Mouse (Mus musculus) C2C12 (cell line): ENCODE results near the gene Zkscan16. TPM values are rescaled to one million over a fixed set of nuclear protein-coding genes. Genes with fewer than 3 reads are reported as not detected.

Experiments used
- H3K27me3 ChIP-seq: one replicate; pipeline ENCODE4 v1.6.1; 2011; ENCODE audit not compliant: control insufficient read depth, insufficient read depth, insufficient read length
- H3K36me3 ChIP-seq: one replicate; pipeline ENCODE4 v1.6.1; 2011; ENCODE audit not compliant: control insufficient read depth, insufficient read depth
- H3K4me3 ChIP-seq: one replicate; pipeline ENCODE4 v1.5.1; 2011; ENCODE audit warnings: mild to moderate bottlenecking, control low read depth; ENCODE audit not compliant: poor library complexity, insufficient read depth, severe bottlenecking
- H3K79me2 ChIP-seq: one replicate; pipeline ENCODE4 v1.6.1; 2011; ENCODE audit not compliant: control insufficient read depth, insufficient read depth
- H3K79me3 ChIP-seq: one replicate; pipeline ENCODE4 v1.6.1; 2011; ENCODE audit warnings: low read depth, control low read depth
- H3ac ChIP-seq: one replicate; pipeline ENCODE3; 2011; ENCODE audit warnings: low read depth; ENCODE audit not compliant: control insufficient read depth, insufficient read length
- CEBPB ChIP-seq: IDR thresholded peaks from one replicate; pipeline ENCODE4 v1.6.1; 2011; ENCODE audit warnings: low read depth, mild to moderate bottlenecking, control low read depth, moderate library complexity
- CTCF ChIP-seq: IDR thresholded peaks from one replicate; pipeline ENCODE4 v1.5.1; 2011; ENCODE audit not compliant: control insufficient read depth, insufficient read depth, insufficient read length
- FOSL1 ChIP-seq: IDR thresholded peaks from one replicate; pipeline ENCODE4 v1.8.0; 2011; ENCODE audit warnings: mild to moderate bottlenecking, low read length; ENCODE audit not compliant: poor library complexity, insufficient read depth, severe bottlenecking
- MAX ChIP-seq: IDR thresholded peaks from one replicate; pipeline ENCODE4 v1.6.1; 2011; ENCODE audit warnings: mild to moderate bottlenecking, control low read depth
- MYOD1 ChIP-seq: IDR thresholded peaks from one replicate; pipeline ENCODE4 v1.6.1; 2011; ENCODE audit warnings: low read depth; ENCODE audit not compliant: control insufficient read depth, insufficient read length
- MYOG ChIP-seq: IDR thresholded peaks from one replicate; pipeline ENCODE4 v1.6.1; 2011; ENCODE audit not compliant: control insufficient read depth, insufficient read length; ENCODE audit errors: extremely low read depth
- USF1 ChIP-seq: IDR thresholded peaks from one replicate; pipeline ENCODE4 v1.6.1; 2011; ENCODE audit warnings: low read depth, mild to moderate bottlenecking, control low read depth, moderate library complexity
- polyA plus RNA-seq: library from polyadenylated mRNA; unstranded; fragments of >200 nt; fragmentation: generic; extraction: Trizol; gene quantifications from one replicate; pipeline ENCODE4 v1.2.1, GENCODE M21; 2012; ENCODE audit warnings: missing spikeins

The Zkscan16 gene
- polyA plus RNA-seq, 1 experiment: 0.01 TPM

- H3K27me3 ChIP-seq: peaks cover 18% of the 10 kb centered on the region
- H3K36me3 ChIP-seq: no peaks in the 10 kb centered on the region
- TF ChIP-seq MAX (no peak), FOSL1 (no peak), MYOG (no peak), USF1 (no peak), CTCF (no peak), MYOD1 (no peak), CEBPB (no peak)
- no peak overlapping the region for H3ac ChIP-seq
- no peaks in the 10 kb centered on the region for H3K79me2 ChIP-seq
- H3K79me3 ChIP-seq: no peaks in the 10 kb centered on the region
- no peak overlapping the region for H3K4me3 ChIP-seq
Measured at GRCm38 (mm10) chr4:58948391-58948790, 5.0 kb downstream of the Zkscan16 start.

- Histone ChIP-seq H3K79me2 (no peaks in the 10 kb centered on the region), H3K27me3 (no peaks in the 10 kb centered on the region), H3ac (no peak overlapping the region), H3K4me3 (no peak overlapping the region), H3K79me3 (no peaks in the 10 kb centered on the region), H3K36me3 (no peaks in the 10 kb centered on the region)
- TF ChIP-seq MAX (no peak), FOSL1 (no peak), MYOG (no peak), MYOD1 (no peak), CTCF (no peak), USF1 (no peak), CEBPB (no peak)
Measured at GRCm38 (mm10) chr4:58952630-58953029, 9.2 kb downstream of the Zkscan16 start.

- H3K79me2 ChIP-seq: no peaks in the 10 kb centered on the region
- no peaks in the 10 kb centered on the region for H3K79me3 ChIP-seq
- H3ac ChIP-seq: no peak overlapping the region
- H3K36me3 ChIP-seq: no peaks in the 10 kb centered on the region
- H3K4me3 ChIP-seq: no peak overlapping the region
- H3K27me3 ChIP-seq: no peaks in the 10 kb centered on the region
- TF ChIP-seq CEBPB: no peak
Measured at GRCm38 (mm10) chr4:58961719-58962118, 18.3 kb downstream of the Zkscan16 start.

- TF ChIP-seq CTCF: no peak
- TF ChIP-seq FOSL1: no peak
- TF ChIP-seq MAX: no peak
- no peak for TF ChIP-seq MYOD1
- no peak for TF ChIP-seq MYOG
- no peak for TF ChIP-seq USF1
- TF ChIP-seq CEBPB: no peak
- Histone ChIP-seq H3K79me3 (no peaks in the 10 kb centered on the region), H3K79me2 (no peaks in the 10 kb centered on the region), H3K36me3 (no peaks in the 10 kb centered on the region), H3K27me3 (no peaks in the 10 kb centered on the region), H3ac (no peak overlapping the region), H3K4me3 (no peak overlapping the region)
Measured at GRCm38 (mm10) chr4:58963271-58963670, 19.8 kb downstream of the Zkscan16 start.

GRCm38 (mm10) chr4:58965136-58965535 lies 21.7 kb downstream of the Zkscan16 start:
- H3ac ChIP-seq: no peak overlapping the region
- no peaks in the 10 kb centered on the region for H3K79me2 ChIP-seq
- H3K27me3 ChIP-seq: no peaks in the 10 kb centered on the region
- H3K4me3 ChIP-seq: no peak overlapping the region
- TF ChIP-seq MYOG: no peak
- no peak for TF ChIP-seq MAX
- no peak for TF ChIP-seq CTCF
- TF ChIP-seq CEBPB: no peak
- no peak for TF ChIP-seq USF1
- no peak for TF ChIP-seq FOSL1
- TF ChIP-seq MYOD1: no peak
- no peaks in the 10 kb centered on the region for H3K36me3 ChIP-seq
- no peaks in the 10 kb centered on the region for H3K79me3 ChIP-seq

GRCm38 (mm10) chr4:58970678-58971077 lies 27.2 kb downstream of the Zkscan16 start:
- Histone ChIP-seq H3K36me3 (peaks cover 25% of the 10 kb centered on the region), H3K79me3 (no peaks in the 10 kb centered on the region), H3ac (no peak overlapping the region), H3K4me3 (no peak overlapping the region), H3K79me2 (no peaks in the 10 kb centered on the region), H3K27me3 (no peaks in the 10 kb centered on the region)
- TF ChIP-seq CEBPB: no peak
